28 mouse cellular contexts compared by ENCODE assay signal in the genomic region with DNA sequence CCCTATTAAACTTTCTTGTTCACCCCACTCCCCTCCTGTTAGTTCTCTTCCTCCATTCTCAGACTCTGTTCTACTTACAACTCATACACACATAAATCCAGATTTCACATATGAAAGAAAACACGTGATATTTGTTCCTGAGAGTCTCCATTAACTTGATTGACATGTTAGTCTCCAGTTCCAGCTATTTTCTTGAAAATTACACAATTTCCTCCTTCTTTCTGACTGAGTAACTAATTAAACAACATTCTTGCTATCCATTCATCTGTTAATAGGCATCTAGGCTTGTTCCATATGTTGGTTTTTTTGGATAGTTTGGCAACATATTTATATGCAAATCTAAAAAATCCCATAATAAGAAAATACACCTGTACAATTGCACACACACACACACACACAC.
"Had no signal": no experiment of that assay in that cellular context is flagged by ENCODE, and none has a peak within 500 bp of the region (broad histone marks: within the 10 kb centered on the region; RNA-seq: fewer than 3 reads in every experiment).

No protein-coding gene starts in this region.

- DNase-seq: cerebellum, adult 8-10 months; cerebellum, adult 9-10 months; cerebellum, adult 9-11 months; cerebellum, postnatal 10 days; cerebellum, postnatal 14 days; cerebellum, postnatal 25 days; cerebellum, postnatal 36 days; embryo, embryonic 11 days; forebrain, postnatal 0 days; gastrocnemius, adult 2 months; gastrocnemius, postnatal 10 days; gastrocnemius, postnatal 14 days; gastrocnemius, postnatal 25 days; gastrocnemius, postnatal 36 days; heart, adult 11 months; heart, adult 18-20 months; heart, adult 2 months had no signal

- H3K27me3 ChIP-seq: embryonic facial prominence, embryonic 12.5 days; embryonic facial prominence, embryonic 13.5 days; embryonic facial prominence, embryonic 15.5 days; forebrain, embryonic 13.5 days; forebrain, embryonic 15.5 days; heart, embryonic 12.5 days had no signal

- H3K4me3 ChIP-seq: embryonic facial prominence, embryonic 10.5 days; embryonic facial prominence, embryonic 12.5 days; embryonic facial prominence, embryonic 13.5 days; embryonic facial prominence, embryonic 15.5 days; erythroblast, embryonic 14.5 days; forebrain, embryonic 10.5 days; forebrain, embryonic 13.5 days; forebrain, embryonic 15.5 days; gastrocnemius, adult 2 months; heart, adult 2 months; heart, embryonic 10.5 days; heart, embryonic 12.5 days had no signal

- H3K36me3 ChIP-seq: embryonic facial prominence, embryonic 10.5 days; embryonic facial prominence, embryonic 12.5 days; embryonic facial prominence, embryonic 13.5 days; embryonic facial prominence, embryonic 15.5 days; forebrain, embryonic 10.5 days; forebrain, embryonic 15.5 days; heart, embryonic 10.5 days; heart, embryonic 12.5 days had no signal

- H3K9me3 ChIP-seq: embryonic facial prominence, embryonic 10.5 days; embryonic facial prominence, embryonic 12.5 days; embryonic facial prominence, embryonic 13.5 days; embryonic facial prominence, embryonic 15.5 days; forebrain, embryonic 15.5 days; heart, embryonic 10.5 days; heart, embryonic 12.5 days had no signal

- H3K4me1 ChIP-seq: embryonic facial prominence, embryonic 10.5 days; embryonic facial prominence, embryonic 12.5 days; embryonic facial prominence, embryonic 13.5 days; embryonic facial prominence, embryonic 15.5 days; forebrain, embryonic 10.5 days; forebrain, embryonic 13.5 days; forebrain, embryonic 15.5 days; heart, embryonic 10.5 days; heart, embryonic 12.5 days had no signal

- ATAC-seq: forebrain, embryonic 13.5 days; forebrain, embryonic 15.5 days; forebrain, postnatal 0 days had no signal

- H3K9ac ChIP-seq: embryonic facial prominence, embryonic 12.5 days; embryonic facial prominence, embryonic 13.5 days; embryonic facial prominence, embryonic 15.5 days; forebrain, embryonic 13.5 days; forebrain, embryonic 15.5 days; forebrain, postnatal 0 days; heart, embryonic 12.5 days had no signal

- H3K4me2 ChIP-seq: embryonic facial prominence, embryonic 12.5 days; embryonic facial prominence, embryonic 13.5 days; embryonic facial prominence, embryonic 15.5 days; forebrain, embryonic 13.5 days; forebrain, embryonic 15.5 days; heart, embryonic 11.5 days; heart, embryonic 12.5 days had no signal

- H3K27ac ChIP-seq: embryonic facial prominence, embryonic 10.5 days; embryonic facial prominence, embryonic 12.5 days; embryonic facial prominence, embryonic 13.5 days; embryonic facial prominence, embryonic 15.5 days; forebrain, embryonic 10.5 days; forebrain, embryonic 13.5 days; forebrain, embryonic 15.5 days; gastrocnemius, adult 2 months; heart, adult 2 months; heart, embryonic 10.5 days had no signal
